Mouse (Mus musculus) forebrain, embryonic 12.5 days (tissue): ENCODE measurements at regions not wholly inside any gene's neighbourhood (a gene's known extent, or its start where the extent isn't known, plus 50 kb on each side); places are given as distances from the start of the nearest gene placed in this dataset.

Experiments
- ATAC-seq: fragments of 200-750 bp; cut with Nextera tagmentation; 2 replicates; pipeline ENCODE4 v1.8.0; 2017; ENCODE audit warnings: moderate TSS enrichment; ENCODE audit not compliant: low FRiP score
- H3K27ac ChIP-seq: fragments of 300-500 bp; sonication (generic); 2 replicates; pipeline ENCODE4 v1.5.1; 2016; ENCODE audit warnings: mild to moderate bottlenecking
- H3K27me3 ChIP-seq: fragments of 300-500 bp; sonication (generic); 2 replicates; pipeline ENCODE4 v1.6.1; 2016; ENCODE audit warnings: mild to moderate bottlenecking
- H3K36me3 ChIP-seq: fragments of 300-500 bp; sonication (generic); replicated peaks from 2 replicates; pipeline ENCODE4 v1.6.1; 2016; ENCODE audit warnings: mild to moderate bottlenecking
- H3K4me1 ChIP-seq: fragments of 300-500 bp; sonication (generic); 2 replicates; pipeline ENCODE4 v1.6.1; 2016
- H3K4me2 ChIP-seq: fragments of 300-500 bp; sonication (generic); 2 replicates; pipeline ENCODE4 v1.6.1; 2016; ENCODE audit warnings: mild to moderate bottlenecking, moderate library complexity
- H3K4me3 ChIP-seq: fragments of 300-500 bp; sonication (generic); replicated peaks from 2 replicates; pipeline ENCODE4 v1.5.1; 2016; ENCODE audit warnings: mild to moderate bottlenecking
- H3K9ac ChIP-seq: fragments of 300-500 bp; sonication (generic); 2 replicates; pipeline ENCODE4 v1.6.1; 2016; ENCODE audit warnings: mild to moderate bottlenecking
- H3K9me3 ChIP-seq: fragments of 300-500 bp; sonication (generic); 2 replicates; pipeline ENCODE4 v1.6.1; 2016
- WGBS: fragments of 180-500 bp; shearing (Covaris S2); methylation state at CpG from one replicate; pipeline ENCODE4 v1.1.7; 2016; 5-methylcytosine and 5-hydroxymethylcytosine counted together

- no peaks in the 10 kb centered on the region for H3K9me3 ChIP-seq
- H3K27me3 ChIP-seq = no peaks in the 10 kb centered on the region
- H3K9ac ChIP-seq = no peak overlapping the region
- no peaks in the 10 kb centered on the region for H3K36me3 ChIP-seq
- ATAC-seq = no peak
- no peaks in the 10 kb centered on the region for H3K4me1 ChIP-seq
- H3K4me3 ChIP-seq = no peak overlapping the region
- no peak overlapping the region for H3K4me2 ChIP-seq
- 68% methylated on average over 5 of the region's 5 CpGs for WGBS
- H3K27ac ChIP-seq = no peak overlapping the region
Measured at GRCm38 (mm10) chr3:150109561-150109960, 1119.2 kb upstream of the Adgrl2 start.

GRCm38 (mm10) chr3:150112231-150112630 is 1121.9 kb upstream of the Adgrl2 start:
- Histone ChIP-seq H3K27ac (no peak overlapping the region), H3K9me3 (no peaks in the 10 kb centered on the region), H3K36me3 (no peaks in the 10 kb centered on the region), H3K9ac (no peak overlapping the region), H3K27me3 (no peaks in the 10 kb centered on the region), H3K4me1 (no peaks in the 10 kb centered on the region), H3K4me2 (no peak overlapping the region), H3K4me3 (no peak overlapping the region)
- 93% methylated on average over 6 of the region's 6 CpGs for WGBS
- ATAC-seq = no peak

DNA sequence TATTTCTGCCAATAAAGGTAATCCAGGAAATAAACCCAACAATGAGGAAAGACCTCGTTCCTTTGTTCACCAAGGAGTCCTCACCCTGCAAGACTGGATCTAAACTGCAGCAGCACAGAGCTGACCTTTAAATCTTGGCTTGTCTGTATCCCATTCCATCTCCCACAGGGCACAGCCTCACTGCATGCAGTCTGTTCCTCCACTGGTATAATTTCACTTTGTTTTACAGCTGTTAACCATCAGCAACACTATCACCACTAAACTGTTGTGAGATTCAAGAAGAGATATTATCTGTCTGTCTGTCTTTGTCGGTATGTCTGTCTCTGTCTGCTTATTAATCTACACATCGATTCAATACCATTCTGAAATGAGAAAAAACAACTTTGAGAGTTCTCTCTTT is 1129.5 kb upstream of the Adgrl2 start:
- no peaks in the 10 kb centered on the region for H3K27me3 ChIP-seq
- no peak overlapping the region for H3K4me2 ChIP-seq
- no peak for ATAC-seq
- H3K9ac ChIP-seq = no peak overlapping the region
- H3K9me3 ChIP-seq = no peaks in the 10 kb centered on the region
- 76% methylated on average over 3 of the region's 3 CpGs for WGBS
- H3K4me1 ChIP-seq = no peaks in the 10 kb centered on the region
- H3K27ac ChIP-seq = no peak overlapping the region
- no peak overlapping the region for H3K4me3 ChIP-seq
- H3K36me3 ChIP-seq = no peaks in the 10 kb centered on the region

DNA sequence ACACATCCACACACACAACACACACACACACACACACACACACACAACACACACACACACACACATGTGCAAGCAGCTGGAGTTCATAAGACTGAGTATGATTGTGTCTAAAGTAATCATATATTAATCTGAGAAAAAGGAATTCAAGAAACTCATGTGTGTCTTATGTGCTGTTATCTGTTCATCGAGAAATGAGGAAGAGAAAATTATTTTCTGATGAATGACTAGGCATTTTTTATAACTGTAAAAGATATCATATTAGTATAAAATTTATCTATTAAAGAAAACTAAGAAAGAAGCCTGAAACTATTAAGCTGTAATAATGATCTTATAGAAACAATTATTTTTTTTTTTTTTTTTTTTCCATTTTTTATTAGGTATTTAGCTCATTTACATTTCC is 1156.3 kb upstream of the Adgrl2 start:
- Histone ChIP-seq H3K27me3 (no peaks in the 10 kb centered on the region), H3K4me2 (no peak overlapping the region), H3K36me3 (no peaks in the 10 kb centered on the region), H3K9ac (no peak overlapping the region), H3K9me3 (no peaks in the 10 kb centered on the region), H3K4me1 (no peaks in the 10 kb centered on the region), H3K4me3 (no peak overlapping the region), H3K27ac (no peak overlapping the region)
- WGBS = 85% methylated on average over 1 of the region's 1 CpGs
- ATAC-seq = no peak

GRCm38 (mm10) chr3:150151152-150151822 is 1160.9 kb upstream of the Adgrl2 start:
- ATAC-seq = no peak
- H3K27me3 ChIP-seq = no peaks in the 10 kb centered on the region
- no peak overlapping the region for H3K4me2 ChIP-seq
- H3K9ac ChIP-seq = no peak overlapping the region
- WGBS = 88% methylated on average over 7 of the region's 7 CpGs
- no peak overlapping the region for H3K27ac ChIP-seq
- H3K9me3 ChIP-seq = no peaks in the 10 kb centered on the region
- H3K4me3 ChIP-seq = no peak overlapping the region
- no peaks in the 10 kb centered on the region for H3K36me3 ChIP-seq
- no peaks in the 10 kb centered on the region; the same call in 1 of the 2 replicates for H3K4me1 ChIP-seq

- no peaks in the 10 kb centered on the region for H3K36me3 ChIP-seq
- no peak overlapping the region for H3K4me3 ChIP-seq
- no peak overlapping the region for H3K9ac ChIP-seq
- H3K4me1 ChIP-seq = no peaks in the 10 kb centered on the region; the same call in 1 of the 2 replicates
- ATAC-seq = no peak
- H3K27me3 ChIP-seq = no peaks in the 10 kb centered on the region
- 92% methylated on average over 8 of the region's 8 CpGs for WGBS
- H3K9me3 ChIP-seq = no peaks in the 10 kb centered on the region
- no peak overlapping the region for H3K4me2 ChIP-seq
- no peak overlapping the region for H3K27ac ChIP-seq
Measured at GRCm38 (mm10) chr3:150151823-150152158, 1161.4 kb upstream of the Adgrl2 start.

DNA sequence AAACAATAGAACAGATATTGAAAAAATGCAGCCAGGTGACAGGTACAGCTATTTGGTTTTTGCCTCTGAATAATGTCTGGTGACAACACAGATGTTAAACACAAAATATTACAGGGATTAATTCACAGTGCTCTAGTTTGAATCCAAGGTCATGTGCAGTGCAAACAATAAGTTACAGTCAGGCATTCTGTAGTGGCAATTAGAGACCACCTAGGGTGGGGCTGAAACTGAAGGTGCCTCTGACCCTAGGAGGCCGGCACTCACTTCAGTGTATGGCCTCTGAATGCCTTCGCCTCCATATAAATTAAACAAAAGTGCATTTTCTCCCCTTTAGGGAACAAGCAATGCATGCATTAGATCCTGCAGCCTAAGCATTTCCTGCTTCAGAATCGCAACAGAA is 1162.5 kb upstream of the Adgrl2 start:
- no peak for ATAC-seq
- H3K27me3 ChIP-seq = no peaks in the 10 kb centered on the region

DNA sequence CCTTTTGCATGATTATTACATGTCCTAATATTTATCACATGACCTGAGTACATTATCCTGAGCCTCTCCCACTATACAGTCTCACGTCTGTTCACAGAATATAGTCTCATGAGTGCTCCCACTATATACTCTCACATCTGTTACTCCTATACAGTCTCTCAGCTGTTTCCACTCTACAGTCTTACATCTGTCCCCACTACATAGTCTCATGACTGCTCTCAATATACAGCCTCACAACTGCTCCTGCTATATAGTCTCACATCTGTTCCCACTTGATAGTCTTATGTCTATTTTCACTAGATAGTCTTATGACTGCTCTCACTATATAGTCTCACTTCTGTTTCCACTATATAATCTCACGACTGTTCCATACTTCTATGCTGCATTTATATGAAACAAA is 1195.5 kb upstream of the Adgrl2 start:
- no peaks in the 10 kb centered on the region for H3K27me3 ChIP-seq
- no peak overlapping the region for H3K4me2 ChIP-seq
- H3K4me3 ChIP-seq = no peak overlapping the region
- 81% methylated on average over 2 of the region's 2 CpGs for WGBS
- H3K9me3 ChIP-seq = no peaks in the 10 kb centered on the region
- H3K27ac ChIP-seq = no peak overlapping the region
- ATAC-seq = no peak
- H3K36me3 ChIP-seq = no peaks in the 10 kb centered on the region
- no peaks in the 10 kb centered on the region for H3K4me1 ChIP-seq
- H3K9ac ChIP-seq = no peak overlapping the region

More for the DNA sequence above, 1162.5 kb upstream of the Adgrl2 start:
- Histone ChIP-seq H3K9ac (no peak overlapping the region), H3K27ac (no peak overlapping the region), H3K36me3 (no peaks in the 10 kb centered on the region), H3K4me1 (no peaks in the 10 kb centered on the region; the same call in 1 of the 2 replicates), H3K4me3 (no peak overlapping the region), H3K9me3 (no peaks in the 10 kb centered on the region), H3K4me2 (no peak overlapping the region)
- WGBS = 34% methylated on average over 3 of the region's 3 CpGs

DNA sequence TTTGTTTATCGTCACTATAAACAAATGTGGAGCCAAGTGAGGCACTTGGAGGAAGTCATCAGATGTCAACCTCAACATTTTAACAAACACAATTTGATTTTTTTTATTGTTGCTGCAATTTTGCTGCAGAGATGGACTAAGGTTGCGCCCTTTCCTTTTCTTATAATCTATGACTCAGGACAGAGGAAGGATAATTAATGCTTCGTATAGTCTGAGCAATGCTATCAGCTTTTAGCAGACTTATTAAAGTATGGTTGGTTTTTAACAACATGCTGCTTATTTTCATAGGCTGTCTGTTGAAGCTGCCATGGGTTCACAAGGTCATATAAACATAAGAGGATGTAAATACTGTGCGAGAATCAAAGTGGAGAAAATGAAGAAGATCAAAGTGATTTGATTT is 1202.8 kb upstream of the Adgrl2 start:
- Histone ChIP-seq H3K36me3 (no peaks in the 10 kb centered on the region), H3K4me1 (no peaks in the 10 kb centered on the region), H3K9me3 (no peaks in the 10 kb centered on the region), H3K4me2 (no peak overlapping the region), H3K27me3 (no peaks in the 10 kb centered on the region), H3K4me3 (no peak overlapping the region), H3K27ac (no peak overlapping the region), H3K9ac (no peak overlapping the region)
- no peak for ATAC-seq
- WGBS = 90% methylated on average over 4 of the region's 4 CpGs

DNA sequence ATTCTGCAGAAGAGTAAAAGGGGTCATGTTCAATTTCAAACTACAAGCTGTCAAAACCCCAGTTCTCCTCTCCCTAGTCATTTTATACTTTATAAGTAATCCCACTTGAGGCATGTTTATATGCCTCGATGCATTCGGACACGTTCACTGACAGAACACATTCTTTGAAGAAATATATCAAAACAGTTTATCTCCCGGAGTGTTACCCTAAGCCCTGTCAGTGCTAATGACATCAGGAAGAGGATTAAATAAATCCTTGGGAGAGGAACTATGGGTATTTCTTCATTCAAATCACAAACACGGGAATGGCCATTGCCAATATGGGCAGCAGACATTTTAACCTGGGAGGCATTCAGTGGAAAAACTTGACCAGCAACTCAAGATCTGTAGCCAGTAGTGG is 1208.1 kb upstream of the Adgrl2 start:
- Histone ChIP-seq H3K4me3 (no peak overlapping the region), H3K27ac (no peak overlapping the region), H3K4me1 (no peaks in the 10 kb centered on the region), H3K9ac (no peak overlapping the region), H3K36me3 (no peaks in the 10 kb centered on the region), H3K27me3 (no peaks in the 10 kb centered on the region), H3K9me3 (no peaks in the 10 kb centered on the region), H3K4me2 (no peak overlapping the region)
- ATAC-seq = no peak
- WGBS = 72% methylated on average over 5 of the region's 5 CpGs

- no peak overlapping the region for H3K27ac ChIP-seq
- H3K4me1 ChIP-seq = no peaks in the 10 kb centered on the region
- H3K36me3 ChIP-seq = no peaks in the 10 kb centered on the region
- H3K9ac ChIP-seq = no peak overlapping the region
- no peak overlapping the region for H3K4me2 ChIP-seq
- no peaks in the 10 kb centered on the region for H3K9me3 ChIP-seq
- ATAC-seq = no peak
- no peaks in the 10 kb centered on the region for H3K27me3 ChIP-seq
- H3K4me3 ChIP-seq = no peak overlapping the region
Measured at GRCm38 (mm10) chr3:150205902-150206301, 1215.5 kb upstream of the Adgrl2 start.

- Histone ChIP-seq H3K4me2 (no peak overlapping the region), H3K4me3 (no peak overlapping the region), H3K27ac (no peak overlapping the region), H3K4me1 (no peaks in the 10 kb centered on the region), H3K9me3 (no peaks in the 10 kb centered on the region), H3K9ac (no peak overlapping the region), H3K27me3 (no peaks in the 10 kb centered on the region), H3K36me3 (no peaks in the 10 kb centered on the region)
- 95% methylated on average over 2 of the region's 2 CpGs for WGBS
- no peak for ATAC-seq
Measured at GRCm38 (mm10) chr3:150233279-150233678, 1204.4 kb upstream of the Adgrl4 start.

GRCm38 (mm10) chr3:150236946-150237600 is 1200.6 kb upstream of the Adgrl4 start:
- Histone ChIP-seq H3K27me3 (no peaks in the 10 kb centered on the region), H3K4me3 (no peak overlapping the region), H3K9ac (no peak overlapping the region), H3K9me3 (no peaks in the 10 kb centered on the region), H3K4me1 (no peaks in the 10 kb centered on the region), H3K4me2 (no peak overlapping the region), H3K36me3 (no peaks in the 10 kb centered on the region), H3K27ac (no peak overlapping the region)
- ATAC-seq = no peak
- WGBS = 89% methylated on average over 7 of the region's 7 CpGs
